Mouse (Mus musculus) intestine, embryonic 14.5 days (tissue): Measurements from ENCODE around the gene Hyal1. TPM values are rescaled to one million over a fixed set of nuclear protein-coding genes. Genes with fewer than 3 reads are reported as not detected.

Source experiments
- ATAC-seq: fragments of 200-750 bp; cut with Nextera tagmentation; replicated peaks from 2 replicates; pipeline ENCODE4 v1.8.0; 2017; ENCODE audit warnings: low read depth, moderate number of reproducible peaks, moderate TSS enrichment, moderate library complexity; ENCODE audit not compliant: low FRiP score, low TSS enrichment
- DNase-seq: peaks from one replicate; pipeline ENCODE4 v3.0.0-alpha.2; 2018; ENCODE audit warnings: low spot score
- H3K27ac ChIP-seq: fragments of 300-500 bp; sonication (generic); 2 replicates; pipeline ENCODE4 v1.5.1; 2014; ENCODE audit warnings: low read depth, mild to moderate bottlenecking, control low read depth
- H3K27me3 ChIP-seq: fragments of 300-500 bp; sonication (generic); replicated peaks from 2 replicates; pipeline ENCODE4 v1.6.1; 2014; ENCODE audit warnings: low read length, control low read depth; ENCODE audit not compliant: control insufficient read depth, insufficient read depth
- H3K36me3 ChIP-seq: fragments of 300-500 bp; sonication (generic); 2 replicates; pipeline ENCODE4 v1.6.1; 2014; ENCODE audit warnings: low read length, control low read depth; ENCODE audit not compliant: control insufficient read depth, insufficient read depth
- H3K4me1 ChIP-seq: fragments of 300-500 bp; sonication (generic); replicated peaks from 2 replicates; pipeline ENCODE4 v1.6.1; 2014; ENCODE audit warnings: low read length, control low read depth, mixed read lengths; ENCODE audit not compliant: control insufficient read depth, insufficient read depth
- H3K4me2 ChIP-seq: fragments of 300-500 bp; sonication (generic); 2 replicates; pipeline ENCODE4 v1.6.1; 2014; ENCODE audit warnings: low read length
- H3K4me3 ChIP-seq: fragments of 300-500 bp; sonication (generic); 2 replicates; pipeline ENCODE4 v1.5.1; 2014; ENCODE audit warnings: low read depth, low read length, control low read depth, mixed read lengths
- H3K9ac ChIP-seq: fragments of 300-500 bp; sonication (generic); 2 replicates; pipeline ENCODE4 v1.6.1; 2014; ENCODE audit warnings: mild to moderate bottlenecking, low read length
- H3K9me3 ChIP-seq: fragments of 300-500 bp; sonication (generic); 2 replicates; pipeline ENCODE4 v1.6.1; 2016; ENCODE audit warnings: low read length, control low read depth; ENCODE audit not compliant: control insufficient read depth
- WGBS: fragments of 180-500 bp; shearing (Covaris S2); extraction: QIAGEN DNeasy Blood & Tissue Kit; methylation state at CpG from one replicate; pipeline ENCODE4 v1.1.7; 2014; 5-methylcytosine and 5-hydroxymethylcytosine counted together
- polyA plus RNA-seq: library from polyadenylated mRNA; unstranded; fragments of >200 nt; fragmentation: Nextera tagmentation; extraction: Ambion mirVana; gene quantifications from 2 replicates; pipeline ENCODE4 v1.2.1, GENCODE M21; 2014

The Hyal1 gene
- 4.0 and 5.1 TPM in 2 replicates for polyA plus RNA-seq

GRCm38 (mm10) chr9:107576357-107577107, at the start of gene Hyal1:
TSS of gene Hyal1 (plus strand) at chr9:107576927.
- peak within 1 kb of the TSS; percentile 55 for H3K4me2 ChIP-seq
- peak; percentile 47 for ATAC-seq
- H3K4me3 ChIP-seq: peak within 1 kb of the TSS; percentile 28
- peaks cover 8% of the 10 kb centered on the region for H3K4me1 ChIP-seq
- H3K36me3 ChIP-seq: peaks cover 28% of the 10 kb centered on the region
- no peaks in the 10 kb centered on the region for H3K27me3 ChIP-seq
- WGBS: 21% methylated on average over 16 of the region's 16 CpGs
- H3K9me3 ChIP-seq: no peaks in the 10 kb centered on the region
- peak; percentile 86 for DNase-seq
- H3K27ac ChIP-seq: peak within 1 kb of the TSS; percentile 66
- peak within 1 kb of the TSS; percentile 44 for H3K9ac ChIP-seq

GRCm38 (mm10) chr9:107533791-107534407, 42.8 kb upstream of the Hyal1 start, which contains the start of gene Tmem115:
TSS of gene Tmem115 (plus strand) at chr9:107533945.
- Histone ChIP-seq H3K4me1 (peaks cover 21% of the 10 kb centered on the region), H3K4me3 (peak within 1 kb of the TSS; percentile 78), H3K9ac (peak within 1 kb of the TSS; percentile 87), H3K27me3 (no peaks in the 10 kb centered on the region), H3K27ac (peak within 1 kb of the TSS; percentile 67), H3K36me3 (peaks cover 23% of the 10 kb centered on the region), H3K9me3 (no peaks in the 10 kb centered on the region), H3K4me2 (peak within 1 kb of the TSS; percentile 96)
- ATAC-seq (peak; percentile 97), DNase-seq (peak; percentile 91)
- WGBS: under 1% methylated on average over 48 of the region's 48 CpGs

- Histone ChIP-seq H3K4me1 (peaks cover 21% of the 10 kb centered on the region), H3K9me3 (no peaks in the 10 kb centered on the region), H3K9ac (peak overlapping the region; percentile 87), H3K27ac (peak overlapping the region; percentile 67), H3K36me3 (peaks cover 30% of the 10 kb centered on the region), H3K4me2 (peak overlapping the region; percentile 96), H3K27me3 (no peaks in the 10 kb centered on the region), H3K4me3 (peak overlapping the region; percentile 78)
- no peak for DNase-seq
- under 1% methylated on average over 40 of the region's 40 CpGs for WGBS
- ATAC-seq: no peak
Measured at GRCm38 (mm10) chr9:107534408-107535202, 42.1 kb upstream of the Hyal1 start.

- ATAC-seq (no peak), DNase-seq (no peak)
- Histone ChIP-seq H3K27me3 (no peaks in the 10 kb centered on the region), H3K9ac (no peak overlapping the region), H3K4me3 (no peak overlapping the region), H3K36me3 (peaks cover 36% of the 10 kb centered on the region), H3K27ac (no peak overlapping the region), H3K9me3 (no peaks in the 10 kb centered on the region), H3K4me2 (no peak overlapping the region), H3K4me1 (peaks cover 33% of the 10 kb centered on the region)
- 94% methylated on average over 7 of the region's 7 CpGs for WGBS
Measured at GRCm38 (mm10) chr9:107538231-107538630, 38.5 kb upstream of the Hyal1 start.

GRCm38 (mm10) chr9:107538711-107539110, 38.0 kb upstream of the Hyal1 start:
- ATAC-seq (no peak), DNase-seq (no peak)
- H3K9me3 ChIP-seq: no peaks in the 10 kb centered on the region
- H3K4me2 ChIP-seq: no peak overlapping the region
- no peak overlapping the region for H3K27ac ChIP-seq
- H3K4me3 ChIP-seq: no peak overlapping the region
- H3K36me3 ChIP-seq: peaks cover 40% of the 10 kb centered on the region
- 93% methylated on average over 3 of the region's 3 CpGs for WGBS
- H3K4me1 ChIP-seq: peaks cover 33% of the 10 kb centered on the region
- H3K9ac ChIP-seq: no peak overlapping the region
- no peaks in the 10 kb centered on the region for H3K27me3 ChIP-seq

- Histone ChIP-seq H3K4me2 (no peak overlapping the region), H3K4me1 (peaks cover 33% of the 10 kb centered on the region), H3K27me3 (no peaks in the 10 kb centered on the region), H3K9ac (no peak overlapping the region), H3K27ac (no peak overlapping the region), H3K36me3 (peaks cover 51% of the 10 kb centered on the region), H3K9me3 (no peaks in the 10 kb centered on the region), H3K4me3 (no peak overlapping the region)
- ATAC-seq: no peak
- WGBS: 93% methylated on average over 8 of the region's 8 CpGs
- no peak for DNase-seq
Measured at GRCm38 (mm10) chr9:107539940-107540339, 36.8 kb upstream of the Hyal1 start.

- H3K4me2 ChIP-seq: no peak overlapping the region
- peaks cover 32% of the 10 kb centered on the region for H3K4me1 ChIP-seq
- 64% methylated on average over 4 of the region's 4 CpGs for WGBS
- H3K9me3 ChIP-seq: no peaks in the 10 kb centered on the region
- no peaks in the 10 kb centered on the region for H3K27me3 ChIP-seq
- DNase-seq (no peak), ATAC-seq (no peak)
- H3K9ac ChIP-seq: no peak overlapping the region
- no peak overlapping the region for H3K4me3 ChIP-seq
- no peak overlapping the region for H3K27ac ChIP-seq
- H3K36me3 ChIP-seq: peaks cover 56% of the 10 kb centered on the region
Measured at GRCm38 (mm10) chr9:107540420-107540819, 36.3 kb upstream of the Hyal1 start.

- H3K27me3 ChIP-seq: no peaks in the 10 kb centered on the region
- no peak overlapping the region for H3K9ac ChIP-seq
- H3K27ac ChIP-seq: no peak overlapping the region
- DNase-seq (no peak), ATAC-seq (no peak)
- 31% methylated on average over 10 of the region's 10 CpGs for WGBS
- H3K4me3 ChIP-seq: peak overlapping the region; percentile 87
- H3K4me1 ChIP-seq: peaks cover 26% of the 10 kb centered on the region
- H3K36me3 ChIP-seq: peaks cover 57% of the 10 kb centered on the region
- H3K9me3 ChIP-seq: no peaks in the 10 kb centered on the region
- H3K4me2 ChIP-seq: peak overlapping the region; percentile 97
Measured at GRCm38 (mm10) chr9:107541005-107541404, 35.7 kb upstream of the Hyal1 start.
